9 mouse cellular contexts compared by ENCODE assay signal in genomic region chr15:97837491-97838061, GRCm38 (mm10). TPM values are rescaled to one million over a fixed set of nuclear protein-coding genes. Genes with fewer than 3 reads are reported as not detected.
DNase-seq lines count a peak whose midpoint lies in the region; ATAC-seq and TF ChIP-seq lines count a peak whose summit lies in the region.
"Had no signal": no experiment of that assay in that cellular context is flagged by ENCODE, and none has a peak within 500 bp of the region (broad histone marks: within the 10 kb centered on the region; RNA-seq: fewer than 3 reads in every experiment).

No protein-coding gene starts in this region.

- H3K4me3 ChIP-seq in testis, adult 2 months (ENCODE audit: control insufficient read depth, low read depth, low read length) = no peak overlapping the region
- H3K4me3 ChIP-seq in intestine, embryonic 16.5 days (ENCODE audit: low read length) = no peak overlapping the region
- no peak overlapping the region for H3K4me3 ChIP-seq in stomach, embryonic 15.5 days (replicated peaks)
- H3K4me3 ChIP-seq: liver, embryonic 15.5 days had no signal

- WGBS in intestine, embryonic 16.5 days = 23% methylated on average over 8 of the region's 8 CpGs
- 9% methylated on average over 8 of the region's 8 CpGs for WGBS in stomach, embryonic 15.5 days

- intact Hi-C loops in left cerebral cortex, postnatal 14 days (cut with DNase I) = no loop called here

- H3K27ac ChIP-seq in testis, adult 2 months (ENCODE audit: control insufficient read depth, insufficient read depth, low read depth, low read length) = peak overlapping the region; percentile 40; the same call in 1 of the 2 replicates
- H3K27ac ChIP-seq in intestine, embryonic 16.5 days (ENCODE audit: low read length) = peak overlapping the region; percentile 63
- H3K27ac ChIP-seq in stomach, embryonic 15.5 days = peak overlapping the region; percentile 6
- H3K27ac ChIP-seq: liver, embryonic 15.5 days had no signal

- H3K9ac ChIP-seq in intestine, embryonic 16.5 days (ENCODE audit: low read depth, low read length) = no peak overlapping the region; the same call in 1 of the 2 replicates
- no peak overlapping the region for H3K9ac ChIP-seq in stomach, embryonic 15.5 days
- H3K9ac ChIP-seq: liver, embryonic 15.5 days had no signal

- H3K36me3 ChIP-seq in testis, adult 2 months (ENCODE audit: control insufficient read depth, insufficient read depth, low read length) = no peaks in the 10 kb centered on the region
- no peaks in the 10 kb centered on the region for H3K36me3 ChIP-seq in intestine, embryonic 16.5 days (ENCODE audit: control insufficient read depth, insufficient read depth, low read length)
- H3K36me3 ChIP-seq in stomach, embryonic 15.5 days = no peaks in the 10 kb centered on the region
- H3K36me3 ChIP-seq: liver, embryonic 15.5 days had no signal

- peak; percentile 72 to 84 for DNase-seq in cerebellum, postnatal 10 days
- DNase-seq in cerebellum, adult 11 months = no peak
- DNase-seq in testis, postnatal 14 days (ENCODE audit: low spot score) = no peak
- DNase-seq in left cerebral cortex, postnatal 14 days (ENCODE audit: low spot score in 2 of 2) = no peak
- DNase-seq in right cerebral cortex, postnatal 14 days = no peak

- H3K4me2 ChIP-seq in intestine, embryonic 16.5 days (ENCODE audit: low read depth, low read length) = no peak overlapping the region
- 0 out of 2 replicates have a peak overlapping the region, but pooled peaks have one; percentile 9 for H3K4me2 ChIP-seq in stomach, embryonic 15.5 days
- H3K4me2 ChIP-seq: liver, embryonic 15.5 days had no signal

- peak; percentile 32 for ATAC-seq in intestine, embryonic 16.5 days
- ATAC-seq in stomach, embryonic 15.5 days (ENCODE audit: insufficient read depth, low FRiP score, low read depth) = 0 out of 2 replicates have a peak, but pooled peaks have one; percentile 11

- H3K27me3 ChIP-seq in testis, adult 2 months (ENCODE audit: control insufficient read depth, insufficient read depth, low read length) = no peaks in the 10 kb centered on the region
- H3K27me3 ChIP-seq in intestine, embryonic 16.5 days (replicated peaks; ENCODE audit: control insufficient read depth, insufficient read depth, low read length) = no peaks in the 10 kb centered on the region
- H3K27me3 ChIP-seq in stomach, embryonic 15.5 days (replicated peaks) = no peaks in the 10 kb centered on the region

- no peaks in the 10 kb centered on the region for H3K9me3 ChIP-seq in intestine, embryonic 16.5 days (ENCODE audit: control insufficient read depth, low read length)
- no peaks in the 10 kb centered on the region for H3K9me3 ChIP-seq in stomach, embryonic 15.5 days
- H3K9me3 ChIP-seq: liver, embryonic 15.5 days had no signal

- peaks cover 11% of the 10 kb centered on the region; the same call in 1 of the 2 replicates for H3K4me1 ChIP-seq in testis, adult 2 months (ENCODE audit: control insufficient read depth, insufficient read depth, low read length)
- H3K4me1 ChIP-seq in intestine, embryonic 16.5 days (ENCODE audit: control insufficient read depth, insufficient read depth, low read length) = peaks cover 44% of the 10 kb centered on the region
- peaks cover 39% of the 10 kb centered on the region for H3K4me1 ChIP-seq in stomach, embryonic 15.5 days

- TF ChIP-seq POLR2A in testis, adult 2 months (IDR thresholded peaks at IDR 0.05; ENCODE audit: control insufficient read depth, low read depth, low read length) = no peak

- no peak for TF ChIP-seq CTCF in testis, adult 2 months (IDR thresholded peaks at IDR 0.05; ENCODE audit: control insufficient read depth, insufficient read depth, insufficient replicate concordance, low read depth, low read length)

RNA-seq across cellular contexts. Expression of gene Hdac7, which starts 6.7 kb away (rescaled TPM):
- 6.1 and 6.5 TPM in 2 replicates for polyA plus RNA-seq in testis, adult 2 months (2012; rRNA removed)
- polyA plus RNA-seq in intestine, embryonic 16.5 days (2015; fragmentation: Nextera tagmentation; extraction: Ambion mirVana) = 15.8 and 18.2 TPM in 2 replicates
- polyA plus RNA-seq in stomach, embryonic 15.5 days (2015; fragmentation: Nextera tagmentation; extraction: Ambion mirVana) = 22.1 and 23.6 TPM in 2 replicates
- total RNA-seq in left cerebral cortex, postnatal 14 days (2021) = 10 to 100 TPM; 23.7 to 25.9 TPM

RNA-seq across cellular contexts. Expression of gene Slc48a1, which starts 59.3 kb away (rescaled TPM):
- 16.3 and 17.0 TPM in 2 replicates for polyA plus RNA-seq in testis, adult 2 months (2012; rRNA removed)
- polyA plus RNA-seq in intestine, embryonic 16.5 days (2015; fragmentation: Nextera tagmentation; extraction: Ambion mirVana) = 25.4 and 26.9 TPM in 2 replicates
- 29.6 and 41.9 TPM in 2 replicates for polyA plus RNA-seq in stomach, embryonic 15.5 days (2015; fragmentation: Nextera tagmentation; extraction: Ambion mirVana)
- total RNA-seq in left cerebral cortex, postnatal 14 days (2021) = 100 to 1,000 TPM; 157 to 169 TPM

Comparison
In these comparisons a context has a peak if more than half of its experiments do, and no peak if none do; other contexts are left out.
1. DNase-seq: peak in cerebellum, postnatal 10 days (2 of 2); none in cerebellum, adult 11 months (single experiment), testis, postnatal 14 days (single experiment), left cerebral cortex, postnatal 14 days (0 of 2) and right cerebral cortex, postnatal 14 days (single experiment).
2. H3K27ac ChIP-seq: peak in every context shown above with its lines; median percentile 63 in intestine, embryonic 16.5 days; 40 in testis, adult 2 months; 6 in stomach, embryonic 15.5 days.